Mouse (Mus musculus): ENCODE data around the gene Sdk1. TPM values are rescaled to one million over a fixed set of nuclear protein-coding genes. Genes with fewer than 3 reads are reported as not detected.

Sdk1 gene
- polyA plus RNA-seq, 1 experiment from 2014 or later = 4.8 TPM

DNA sequence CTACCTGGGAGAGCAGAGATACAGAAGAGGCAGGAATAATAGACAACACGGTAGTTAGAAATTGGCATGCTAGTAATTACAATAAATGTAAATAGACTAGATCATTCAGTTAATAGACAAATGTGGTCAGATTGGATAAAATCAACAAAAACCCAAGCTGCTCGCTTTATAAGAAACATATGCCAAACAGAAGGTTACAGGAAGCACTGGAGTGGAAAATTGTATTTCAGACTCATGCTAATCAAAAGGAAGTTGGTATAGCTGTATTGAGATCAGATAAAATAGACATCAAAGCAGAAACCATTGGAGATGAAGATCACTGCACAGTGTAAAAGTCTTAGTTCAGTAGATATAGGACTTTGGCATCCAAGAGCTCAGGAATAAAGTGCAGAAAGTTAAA, 63.4 kb downstream of the Sdk1 start:
- Histone ChIP-seq H3K4me1 (replicated peaks; ENCODE audit: control insufficient read depth, insufficient read depth, low read length) (peaks cover 10% of the 10 kb centered on the region), H3K4me2 (ENCODE audit: low read length) (no peak overlapping the region), H3K36me3 (ENCODE audit: control insufficient read depth, insufficient read depth, low read length) (no peaks in the 10 kb centered on the region), H3K27ac (ENCODE audit: low read depth) (no peak overlapping the region), H3K9me3 (ENCODE audit: control insufficient read depth, low read length) (no peaks in the 10 kb centered on the region), H3K4me3 (ENCODE audit: low read depth, low read length) (no peak overlapping the region), H3K27me3 (replicated peaks; ENCODE audit: control insufficient read depth, insufficient read depth, low read length) (no peaks in the 10 kb centered on the region), H3K9ac (ENCODE audit: low read length) (no peak overlapping the region)
- DNase-seq (ENCODE audit: low spot score) (no peak), ATAC-seq (replicated peaks; ENCODE audit: low FRiP score, low TSS enrichment, low read depth) (no peak)
- 68% methylated on average over 2 of the region's 2 CpGs for WGBS

GRCm38 (mm10) chr5:141310641-141311040, 69.4 kb downstream of the Sdk1 start:
- H3K4me2 ChIP-seq (ENCODE audit: low read length) = no peak overlapping the region
- DNase-seq (ENCODE audit: low spot score) = no peak
- H3K4me1 ChIP-seq (replicated peaks; ENCODE audit: control insufficient read depth, insufficient read depth, low read length) = no peaks in the 10 kb centered on the region
- H3K9me3 ChIP-seq (ENCODE audit: control insufficient read depth, low read length) = no peaks in the 10 kb centered on the region
- H3K9ac ChIP-seq (ENCODE audit: low read length) = no peak overlapping the region
- no peak for ATAC-seq (replicated peaks; ENCODE audit: low FRiP score, low TSS enrichment, low read depth)
- no peaks in the 10 kb centered on the region for H3K27me3 ChIP-seq (replicated peaks; ENCODE audit: control insufficient read depth, insufficient read depth, low read length)
- no peak overlapping the region for H3K4me3 ChIP-seq (ENCODE audit: low read depth, low read length)
- no peak overlapping the region for H3K27ac ChIP-seq (ENCODE audit: low read depth)
- no peaks in the 10 kb centered on the region for H3K36me3 ChIP-seq (ENCODE audit: control insufficient read depth, insufficient read depth, low read length)
- WGBS = 84% methylated on average over 1 of the region's 1 CpGs

GRCm38 (mm10) chr5:141311801-141312200, 70.5 kb downstream of the Sdk1 start:
- Histone ChIP-seq H3K4me1 (replicated peaks; ENCODE audit: control insufficient read depth, insufficient read depth, low read length) (peaks cover under 1% of the 10 kb centered on the region; the same call in 1 of the 2 replicates), H3K9ac (ENCODE audit: low read length) (no peak overlapping the region), H3K36me3 (ENCODE audit: control insufficient read depth, insufficient read depth, low read length) (no peaks in the 10 kb centered on the region), H3K4me2 (ENCODE audit: low read length) (no peak overlapping the region), H3K9me3 (ENCODE audit: control insufficient read depth, low read length) (no peaks in the 10 kb centered on the region), H3K27me3 (replicated peaks; ENCODE audit: control insufficient read depth, insufficient read depth, low read length) (no peaks in the 10 kb centered on the region), H3K27ac (ENCODE audit: low read depth) (no peak overlapping the region), H3K4me3 (ENCODE audit: low read depth, low read length) (no peak overlapping the region)
- WGBS = 65% methylated on average over 2 of the region's 2 CpGs
- ATAC-seq (replicated peaks; ENCODE audit: low FRiP score, low TSS enrichment, low read depth) = no peak
- no peak for DNase-seq (ENCODE audit: low spot score)

DNA sequence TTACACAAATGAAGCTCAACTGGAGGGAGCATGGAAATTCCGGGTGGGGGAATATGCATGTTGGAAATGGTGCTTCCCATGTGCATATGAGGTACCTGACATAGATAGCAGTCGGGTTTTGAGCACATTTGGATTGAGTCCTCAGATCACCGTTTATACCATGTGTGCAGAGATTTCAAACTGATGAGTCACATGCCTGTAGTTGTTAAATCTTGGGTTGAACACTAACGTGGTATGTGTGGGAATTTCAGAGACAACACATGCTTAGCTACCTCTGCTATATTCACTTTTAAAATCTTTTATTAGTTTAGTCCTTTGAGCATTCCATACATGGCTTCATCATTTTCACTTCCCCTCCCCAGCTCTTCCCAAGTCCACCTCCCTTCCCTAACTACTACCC, 71.0 kb downstream of the Sdk1 start:
- WGBS = 70% methylated on average over 4 of the region's 4 CpGs
- Histone ChIP-seq H3K27me3 (replicated peaks; ENCODE audit: control insufficient read depth, insufficient read depth, low read length) (no peaks in the 10 kb centered on the region), H3K4me2 (ENCODE audit: low read length) (no peak overlapping the region), H3K4me3 (ENCODE audit: low read depth, low read length) (no peak overlapping the region), H3K9me3 (ENCODE audit: control insufficient read depth, low read length) (no peaks in the 10 kb centered on the region), H3K4me1 (replicated peaks; ENCODE audit: control insufficient read depth, insufficient read depth, low read length) (peaks cover 6% of the 10 kb centered on the region; the same call in 1 of the 2 replicates), H3K27ac (ENCODE audit: low read depth) (no peak overlapping the region), H3K9ac (ENCODE audit: low read length) (no peak overlapping the region), H3K36me3 (ENCODE audit: control insufficient read depth, insufficient read depth, low read length) (no peaks in the 10 kb centered on the region)
- ATAC-seq (replicated peaks; ENCODE audit: low FRiP score, low TSS enrichment, low read depth) = no peak
- DNase-seq (ENCODE audit: low spot score) = no peak

- Histone ChIP-seq H3K4me1 (replicated peaks; ENCODE audit: control insufficient read depth, insufficient read depth, low read length) (peaks cover 6% of the 10 kb centered on the region; the same call in 1 of the 2 replicates), H3K27me3 (replicated peaks; ENCODE audit: control insufficient read depth, insufficient read depth, low read length) (no peaks in the 10 kb centered on the region), H3K4me2 (ENCODE audit: low read length) (no peak overlapping the region), H3K4me3 (ENCODE audit: low read depth, low read length) (no peak overlapping the region), H3K9me3 (ENCODE audit: control insufficient read depth, low read length) (no peaks in the 10 kb centered on the region), H3K27ac (ENCODE audit: low read depth) (no peak overlapping the region), H3K36me3 (ENCODE audit: control insufficient read depth, insufficient read depth, low read length) (no peaks in the 10 kb centered on the region), H3K9ac (ENCODE audit: low read length) (no peak overlapping the region)
- WGBS = 66% methylated on average over 4 of the region's 4 CpGs
- DNase-seq (ENCODE audit: low spot score) = no peak
- no peak for ATAC-seq (replicated peaks; ENCODE audit: low FRiP score, low TSS enrichment, low read depth)
Measured at GRCm38 (mm10) chr5:141317095-141317494, 75.8 kb downstream of the Sdk1 start.

- Histone ChIP-seq H3K27me3 (replicated peaks; ENCODE audit: control insufficient read depth, insufficient read depth, low read length) (no peaks in the 10 kb centered on the region), H3K4me3 (ENCODE audit: low read depth, low read length) (no peak overlapping the region), H3K9me3 (ENCODE audit: control insufficient read depth, low read length) (no peaks in the 10 kb centered on the region), H3K36me3 (ENCODE audit: control insufficient read depth, insufficient read depth, low read length) (no peaks in the 10 kb centered on the region), H3K4me2 (ENCODE audit: low read length) (no peak overlapping the region), H3K4me1 (replicated peaks; ENCODE audit: control insufficient read depth, insufficient read depth, low read length) (no peaks in the 10 kb centered on the region; the same call in 1 of the 2 replicates), H3K9ac (ENCODE audit: low read length) (no peak overlapping the region), H3K27ac (ENCODE audit: low read depth) (no peak overlapping the region)
- DNase-seq (ENCODE audit: low spot score) (no peak), ATAC-seq (replicated peaks; ENCODE audit: low FRiP score, low TSS enrichment, low read depth) (no peak)
- 71% methylated on average over 4 of the region's 4 CpGs for WGBS
Measured at GRCm38 (mm10) chr5:141324910-141325309, 83.6 kb downstream of the Sdk1 start.

- ATAC-seq (replicated peaks; ENCODE audit: low FRiP score, low TSS enrichment, low read depth) (no peak), DNase-seq (ENCODE audit: low spot score) (no peak)
- Histone ChIP-seq H3K4me1 (replicated peaks; ENCODE audit: control insufficient read depth, insufficient read depth, low read length) (peaks cover 18% of the 10 kb centered on the region), H3K9me3 (ENCODE audit: control insufficient read depth, low read length) (peaks cover 5% of the 10 kb centered on the region; the same call in 1 of the 2 replicates), H3K27ac (ENCODE audit: low read depth) (no peak overlapping the region), H3K4me3 (ENCODE audit: low read depth, low read length) (no peak overlapping the region), H3K27me3 (replicated peaks; ENCODE audit: control insufficient read depth, insufficient read depth, low read length) (no peaks in the 10 kb centered on the region), H3K9ac (ENCODE audit: low read length) (no peak overlapping the region), H3K4me2 (ENCODE audit: low read length) (no peak overlapping the region), H3K36me3 (ENCODE audit: control insufficient read depth, insufficient read depth, low read length) (no peaks in the 10 kb centered on the region)
- 68% methylated on average over 4 of the region's 4 CpGs for WGBS
Measured at GRCm38 (mm10) chr5:141344376-141344775, 103.1 kb downstream of the Sdk1 start.

DNA sequence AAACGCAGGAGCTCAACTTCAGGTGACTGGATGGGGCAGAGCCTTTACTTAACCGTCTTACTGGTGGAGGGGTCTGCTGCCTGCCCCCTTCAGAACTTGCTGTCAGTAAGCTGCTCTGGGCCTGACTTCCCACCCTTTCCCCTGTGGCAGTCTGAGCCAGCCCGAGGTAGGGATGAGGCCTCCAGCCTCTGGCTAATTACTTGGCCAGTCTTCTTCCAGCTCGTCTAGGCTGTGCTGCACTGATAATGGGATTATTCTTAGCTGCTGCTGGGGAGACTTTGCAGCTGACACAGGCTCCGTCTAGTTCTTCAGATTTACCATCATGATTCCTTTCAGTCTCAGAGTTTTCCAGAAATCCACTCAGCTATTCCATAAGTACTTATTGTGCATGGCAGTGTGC, 104.2 kb downstream of the Sdk1 start:
- ATAC-seq (replicated peaks; ENCODE audit: low FRiP score, low TSS enrichment, low read depth) (no peak), DNase-seq (ENCODE audit: low spot score) (no peak)
- 69% methylated on average over 5 of the region's 5 CpGs for WGBS
- Histone ChIP-seq H3K4me3 (ENCODE audit: low read depth, low read length) (no peak overlapping the region), H3K36me3 (ENCODE audit: control insufficient read depth, insufficient read depth, low read length) (no peaks in the 10 kb centered on the region), H3K4me2 (ENCODE audit: low read length) (no peak overlapping the region), H3K9ac (ENCODE audit: low read length) (no peak overlapping the region), H3K27ac (ENCODE audit: low read depth) (no peak overlapping the region), H3K9me3 (ENCODE audit: control insufficient read depth, low read length) (peaks cover 5% of the 10 kb centered on the region; the same call in 1 of the 2 replicates), H3K27me3 (replicated peaks; ENCODE audit: control insufficient read depth, insufficient read depth, low read length) (no peaks in the 10 kb centered on the region), H3K4me1 (replicated peaks; ENCODE audit: control insufficient read depth, insufficient read depth, low read length) (peaks cover 18% of the 10 kb centered on the region)

DNA sequence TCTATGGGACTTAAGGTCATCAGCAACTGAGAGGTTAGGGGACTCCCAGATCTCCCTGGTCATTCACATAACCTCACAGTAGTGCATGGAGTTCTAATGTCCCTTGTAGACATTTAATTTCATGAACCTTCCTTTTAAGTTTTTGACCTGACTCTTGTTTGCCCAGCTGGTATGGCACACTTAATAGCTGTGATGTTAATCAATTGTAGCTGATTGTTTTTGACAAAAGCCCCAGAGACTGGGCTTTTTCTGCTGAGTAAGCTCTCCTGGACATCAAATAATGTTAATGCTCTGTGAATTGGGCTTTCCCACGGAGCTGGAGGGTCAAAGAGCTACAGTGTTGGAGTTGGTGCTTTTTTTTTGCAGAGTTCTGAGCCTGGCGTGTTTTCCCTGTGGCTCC, 121.4 kb downstream of the Sdk1 start:
- WGBS = 53% methylated on average over 2 of the region's 2 CpGs
- 0 out of 2 replicates have a peak, but pooled peaks cover 5% of the 10 kb centered on the region for H3K4me1 ChIP-seq (replicated peaks; ENCODE audit: control insufficient read depth, insufficient read depth, low read length)
- no peak overlapping the region for H3K27ac ChIP-seq (ENCODE audit: low read depth)
- no peak overlapping the region for H3K4me3 ChIP-seq (ENCODE audit: low read depth, low read length)
- H3K9me3 ChIP-seq (ENCODE audit: control insufficient read depth, low read length) = no peaks in the 10 kb centered on the region
- no peaks in the 10 kb centered on the region for H3K27me3 ChIP-seq (replicated peaks; ENCODE audit: control insufficient read depth, insufficient read depth, low read length)
- no peaks in the 10 kb centered on the region for H3K36me3 ChIP-seq (ENCODE audit: control insufficient read depth, insufficient read depth, low read length)
- H3K9ac ChIP-seq (ENCODE audit: low read length) = no peak overlapping the region
- DNase-seq (ENCODE audit: low spot score) (no peak), ATAC-seq (replicated peaks; ENCODE audit: low FRiP score, low TSS enrichment, low read depth) (no peak)
- H3K4me2 ChIP-seq (ENCODE audit: low read length) = no peak overlapping the region

Data from intestine, embryonic 14.5 days (tissue).